Mouse (Mus musculus): ENCODE data around the gene Nsd1.

Gene Nsd1

DNA sequence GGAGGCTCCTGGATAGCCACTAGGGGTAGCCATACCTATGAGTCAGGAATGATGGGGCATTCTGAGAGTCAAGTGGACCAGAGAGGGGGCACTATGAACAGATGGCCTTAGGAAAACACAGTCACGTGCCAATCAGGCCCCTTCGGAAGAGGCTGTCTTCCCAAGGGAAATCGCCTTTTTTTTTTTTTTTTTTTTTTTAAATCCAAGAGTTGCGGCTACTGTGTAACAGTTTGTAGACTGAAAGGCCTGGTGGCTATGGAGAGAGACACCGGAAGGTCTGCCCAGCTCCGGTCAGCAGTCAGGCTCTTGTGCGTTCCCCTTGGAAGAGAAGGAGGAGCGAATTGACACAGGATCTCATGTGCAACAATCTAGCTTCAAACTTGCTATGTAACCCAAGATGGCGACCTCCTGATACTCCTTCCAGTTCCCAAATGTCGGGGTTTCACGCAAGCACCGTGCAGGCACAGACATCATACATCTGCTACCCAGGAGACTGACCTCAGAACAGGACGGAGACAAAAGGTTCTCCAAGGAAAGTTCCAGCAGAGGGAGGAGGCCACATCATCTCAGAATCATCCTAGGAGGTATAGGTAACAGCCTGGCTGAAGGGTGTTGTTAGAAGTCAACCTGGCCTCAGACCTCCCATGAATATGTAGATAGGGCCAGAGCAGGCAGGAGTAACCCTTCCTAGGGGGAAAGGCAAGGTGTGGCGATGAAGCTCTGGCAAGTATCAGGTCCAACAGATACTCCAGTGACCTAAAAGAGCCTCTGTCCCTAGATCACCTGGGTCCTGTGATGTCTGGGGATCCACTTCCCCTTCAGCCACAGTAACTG is 121.2 kb downstream of the Nsd1 start:
- DNase-seq, result no peak

DNA sequence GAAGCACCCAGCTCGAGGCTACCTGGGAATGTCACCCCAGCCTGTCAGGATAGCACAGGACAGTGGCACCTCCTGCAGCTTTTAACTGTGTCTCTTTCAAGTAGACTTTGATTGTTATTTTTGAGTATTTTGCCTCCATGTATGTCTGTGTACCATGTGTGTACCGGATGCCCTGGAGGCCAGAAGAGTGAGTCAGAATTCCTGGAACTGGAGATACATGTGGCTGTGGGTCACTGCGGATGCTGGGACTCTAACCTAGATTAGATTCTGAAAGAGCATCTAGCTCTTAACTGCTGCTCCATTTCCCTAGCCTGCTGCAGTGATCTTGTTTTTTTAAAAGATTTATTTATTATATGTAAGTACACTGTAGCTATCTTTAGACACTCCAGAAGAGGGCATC is 122.7 kb downstream of the Nsd1 start:
- no peak for DNase-seq

DNA sequence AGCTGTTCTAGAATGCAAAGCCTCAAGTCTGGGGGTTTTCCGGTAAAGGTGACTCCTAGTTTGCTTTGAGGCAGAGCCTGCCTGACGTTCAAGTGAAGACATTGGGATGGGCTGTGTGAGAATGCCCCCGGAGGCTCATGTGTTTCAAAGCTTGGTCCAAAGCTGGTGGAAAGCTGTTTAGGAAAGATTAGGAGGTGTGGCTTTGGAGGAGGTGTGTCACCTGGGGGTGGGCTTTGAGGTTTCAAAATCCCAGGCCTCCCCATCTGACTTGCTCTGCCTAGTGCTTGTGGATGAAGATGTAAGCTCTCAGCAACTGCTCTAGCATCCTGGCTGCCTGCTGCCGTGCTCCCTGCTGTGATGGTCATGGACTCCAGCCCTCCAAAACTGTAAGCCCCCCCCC is 126.1 kb downstream of the Nsd1 start:
- no peak for DNase-seq

DNA sequence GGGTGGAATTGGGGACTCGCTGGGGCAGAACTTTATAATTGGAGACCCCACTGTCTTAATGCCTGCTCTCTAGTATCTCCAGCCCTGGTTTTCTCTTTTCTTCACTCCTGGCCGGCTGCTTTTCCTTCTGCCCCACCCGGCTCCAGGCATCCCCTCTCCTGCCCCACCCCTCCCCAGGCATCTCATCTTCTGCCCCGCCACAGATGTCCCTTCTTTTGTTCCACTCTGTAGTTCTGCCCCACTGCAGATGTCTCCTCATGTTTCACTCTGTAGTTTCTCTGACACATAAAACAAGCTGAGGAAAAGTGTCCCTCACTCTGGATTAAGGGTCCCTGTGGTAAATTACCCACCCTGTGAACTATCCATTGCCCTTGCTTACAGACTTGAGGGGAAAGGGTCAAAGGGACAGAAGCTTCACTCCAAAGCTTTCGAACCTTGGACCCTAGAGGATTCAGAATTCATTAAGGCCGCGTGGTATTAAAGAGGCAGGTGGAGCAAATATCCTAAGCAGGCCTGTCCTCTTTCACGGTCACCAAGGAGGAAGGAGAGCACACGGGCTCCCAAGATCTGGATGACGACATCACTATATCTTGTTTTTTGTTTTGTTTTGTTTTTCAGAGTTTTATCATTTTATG is 127.9 kb downstream of the Nsd1 start:
- no peak for DNase-seq

DNA sequence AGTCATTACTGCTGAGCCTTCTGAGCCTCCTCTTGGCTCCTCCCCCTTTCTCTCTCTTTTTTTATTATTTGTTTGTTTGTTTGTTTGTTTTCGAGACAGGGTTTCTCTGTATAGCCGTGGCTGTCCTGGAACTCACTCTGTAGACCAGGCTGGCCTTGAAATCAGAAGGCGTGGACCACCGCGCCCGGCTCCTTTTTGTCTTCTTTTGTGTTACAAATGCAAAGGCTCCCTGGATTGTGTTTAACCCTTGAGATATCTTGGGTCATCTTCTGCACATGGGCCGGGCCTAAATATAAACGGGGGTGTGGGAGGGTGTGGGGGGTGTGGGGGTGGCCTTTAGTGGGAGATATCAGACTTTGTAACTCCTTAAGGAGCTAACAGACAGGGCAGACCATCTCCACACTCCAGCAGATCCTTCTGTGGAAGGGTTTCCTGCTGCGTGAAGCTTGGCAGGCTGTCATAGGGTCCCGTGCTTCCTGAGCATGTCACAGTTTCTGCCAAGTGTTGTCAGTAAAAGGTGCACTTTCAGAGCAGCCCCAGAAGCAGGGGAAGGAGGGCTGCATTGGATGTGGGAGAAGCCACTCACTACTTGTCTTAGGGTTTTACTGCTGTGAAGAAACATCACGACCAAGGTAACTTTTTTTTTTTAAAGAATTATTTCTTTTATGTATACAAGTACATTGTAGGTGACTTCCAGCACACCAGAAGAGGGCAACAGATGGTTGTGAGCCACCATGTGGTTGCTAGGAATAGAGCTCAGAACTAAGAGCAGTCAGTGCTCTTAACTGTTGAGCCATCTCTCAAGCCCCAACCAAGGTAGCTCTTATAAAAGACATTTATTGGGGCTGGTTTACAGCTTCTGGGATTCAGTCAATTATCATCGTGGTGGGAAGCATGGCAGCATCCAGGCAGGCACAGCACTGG is 128.8 kb downstream of the Nsd1 start:
- DNase-seq, result no peak

DNA sequence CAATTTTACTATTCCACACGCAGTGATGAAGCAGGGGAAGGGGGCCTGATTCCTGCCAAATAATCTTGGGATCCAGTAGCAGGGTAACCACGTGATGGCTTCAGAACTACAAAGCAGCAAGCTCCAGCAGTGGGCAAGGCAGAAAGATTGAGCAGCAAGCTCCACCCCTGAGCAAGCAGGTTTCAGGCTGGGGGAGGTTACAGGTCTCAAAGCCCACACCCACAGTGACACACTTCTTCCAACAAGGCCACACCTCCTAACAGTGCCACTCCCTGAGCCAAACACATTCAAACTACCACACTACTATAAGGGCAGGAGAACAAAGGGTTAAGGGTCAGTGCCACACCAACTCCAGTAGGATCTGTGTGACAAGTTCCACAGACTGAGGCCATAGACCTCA is 129.7 kb downstream of the Nsd1 start:
- no peak for DNase-seq

DNA sequence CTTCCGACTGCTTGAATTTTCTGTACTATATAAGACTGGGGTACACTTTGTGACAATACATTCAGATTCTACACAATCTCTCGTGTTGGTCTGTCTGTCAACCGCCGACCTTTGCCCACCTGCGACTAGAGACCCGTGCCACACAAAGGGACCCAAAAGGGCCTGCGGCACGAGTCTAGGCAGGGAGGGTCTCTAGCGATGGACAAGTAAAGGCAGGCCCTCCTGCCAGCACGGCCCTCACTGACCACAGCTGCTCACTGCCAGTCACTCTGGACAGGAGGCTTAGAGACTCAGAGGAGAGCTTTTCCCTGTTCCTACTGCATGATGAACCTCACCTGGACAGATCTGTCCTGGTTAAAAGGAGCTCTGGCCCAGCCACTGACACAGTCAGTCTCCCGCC is 132.9 kb downstream of the Nsd1 start:
- DNase-seq, result no peak

DNA sequence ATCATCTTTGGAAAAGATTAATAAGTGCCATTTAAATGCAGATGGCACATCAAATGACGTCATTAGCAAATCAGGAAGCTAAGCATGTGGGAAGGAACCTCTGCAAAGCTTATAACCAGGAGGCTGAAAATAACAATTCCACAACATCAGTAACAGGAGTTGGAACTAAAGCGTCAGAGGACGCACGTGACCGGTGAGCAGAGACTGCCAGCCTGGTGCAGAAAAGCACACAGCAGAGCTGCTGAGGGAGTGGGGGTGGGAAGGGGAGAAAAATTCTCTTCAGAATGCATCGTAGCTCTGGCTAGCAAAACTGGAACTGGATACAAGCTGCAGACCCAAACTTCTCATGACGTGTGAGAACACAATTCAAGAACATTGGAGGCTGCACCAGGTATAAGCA is 134.7 kb downstream of the Nsd1 start:
- DNase-seq, result no peak

DNA sequence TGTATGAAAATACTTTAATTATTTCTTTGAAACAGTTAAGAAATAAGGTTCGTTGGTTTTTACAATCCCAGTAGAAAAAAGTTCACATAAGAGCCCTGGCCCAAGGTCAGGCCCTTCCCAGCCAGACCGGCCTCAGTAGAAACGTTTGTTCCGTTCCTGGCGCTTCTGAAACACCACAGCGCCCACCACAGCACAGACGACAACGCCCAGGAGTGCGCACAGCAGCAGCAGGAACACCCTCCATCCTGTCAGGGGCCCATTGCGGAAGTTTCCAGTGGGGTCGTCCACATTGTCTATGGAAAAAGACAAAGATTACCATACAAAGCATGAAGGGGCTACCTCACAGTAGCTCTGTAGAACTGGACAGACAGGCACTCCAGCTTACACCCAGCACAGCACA is 137.2 kb downstream of the Nsd1 start:
- DNase-seq, result no peak

DNA sequence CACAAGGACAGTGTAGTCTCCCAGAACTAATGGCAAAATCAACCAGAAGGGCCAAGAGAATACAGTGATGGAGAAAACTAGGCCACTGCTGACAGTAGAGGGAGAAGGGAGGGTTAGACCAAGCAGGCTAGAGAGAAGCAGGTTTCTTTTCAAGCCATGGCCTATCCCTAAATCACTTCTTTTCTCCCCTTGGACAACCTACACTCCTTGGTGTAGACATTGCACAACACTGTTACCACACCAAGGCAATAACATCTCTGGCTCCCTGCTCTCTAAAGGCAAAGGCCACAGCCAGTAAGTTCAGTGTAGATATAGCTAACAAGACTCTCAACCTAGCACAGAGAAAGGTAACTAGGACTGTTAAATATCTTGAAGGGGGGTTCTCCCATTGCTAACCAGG is 151.6 kb downstream of the Nsd1 start:
- DNase-seq, result no peak

DNA sequence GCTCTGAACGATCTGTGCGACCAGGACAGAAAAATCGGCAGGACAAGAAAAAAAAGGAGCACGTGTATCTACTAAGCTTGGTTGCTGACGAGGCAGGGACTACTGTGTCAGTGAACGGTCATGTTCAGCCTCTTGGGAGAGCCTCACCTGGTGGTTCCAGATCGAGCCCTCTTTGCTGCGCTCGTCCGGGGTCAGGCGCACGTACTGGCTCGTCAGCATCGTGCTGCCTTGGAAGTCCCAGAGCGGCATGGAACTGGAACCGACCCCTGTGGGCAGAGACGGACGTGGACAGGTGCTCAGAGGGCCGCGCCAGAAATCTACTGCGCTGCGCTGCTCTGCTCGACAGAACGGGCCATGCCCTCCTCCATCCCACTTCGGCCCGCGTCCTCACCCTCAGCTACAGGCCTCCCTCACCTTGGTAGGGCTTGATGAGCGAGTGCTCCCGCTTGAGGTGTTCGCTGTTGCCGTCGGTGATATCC is 152.4 kb downstream of the Nsd1 start:
- peak; percentile 52 for DNase-seq

DNA sequence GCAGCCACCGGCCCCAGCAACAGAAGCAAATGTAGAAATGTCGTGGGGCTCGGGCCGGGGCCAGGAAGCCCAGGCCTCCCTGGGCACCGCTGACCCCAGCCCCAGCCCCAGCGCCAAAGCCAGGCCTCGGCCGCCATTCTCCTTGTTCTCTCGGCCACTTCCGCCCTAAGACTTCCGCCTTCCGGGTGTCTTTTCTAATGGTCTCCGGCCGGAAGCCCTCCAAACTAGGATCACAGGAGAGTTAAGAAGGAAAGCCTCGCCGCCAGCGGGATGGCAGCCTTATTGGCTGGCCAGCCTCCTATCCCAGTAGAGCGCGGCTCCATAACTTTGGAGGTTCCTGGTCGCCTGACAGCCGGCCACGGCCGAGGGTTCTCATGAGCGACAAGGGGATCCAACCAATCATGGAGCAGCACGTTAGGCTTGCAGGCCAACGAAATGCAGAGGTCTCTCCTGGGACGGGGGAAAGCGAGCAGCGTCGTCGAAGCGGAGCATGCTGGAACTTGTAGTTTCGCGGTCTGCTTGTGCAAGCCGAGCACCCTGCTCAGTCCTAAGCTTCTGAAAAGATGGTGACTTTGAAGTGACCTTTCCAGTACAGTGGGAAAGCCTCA is 153.0 kb downstream of the Nsd1 start, which contains the start of gene Lman2:
Gene Lman2, minus strand, starts transcription at position 331 of the 608 bp plus-strand sequence.
- peak; percentile 93 for DNase-seq

All from thymus, postnatal 14 days (tissue).